Mouse (Mus musculus) midbrain, embryonic 12.5 days (tissue): ENCODE measurements around the gene Tmem125. TPM values are rescaled to one million over a fixed set of nuclear protein-coding genes. Genes with fewer than 3 reads are reported as not detected.
"Not testable (repeated sequence)": the region's sequence is repeated elsewhere in the genome, so short reads cannot be mapped to it uniquely, and the experiment has no call there.

Experiments used
- ATAC-seq: fragments of 200-750 bp; cut with Nextera tagmentation; 2 replicates; pipeline ENCODE4 v1.8.0; 2017; ENCODE audit warnings: low read depth, moderate TSS enrichment, moderate library complexity; ENCODE audit not compliant: low FRiP score
- H3K27ac ChIP-seq: fragments of 300-500 bp; sonication (generic); replicated peaks from 2 replicates; pipeline ENCODE4 v1.5.1; 2016; ENCODE audit warnings: mild to moderate bottlenecking
- H3K27me3 ChIP-seq: fragments of 300-500 bp; sonication (generic); 2 replicates; pipeline ENCODE4 v1.6.1; 2016; ENCODE audit warnings: mild to moderate bottlenecking
- H3K36me3 ChIP-seq: fragments of 300-500 bp; sonication (generic); 2 replicates; pipeline ENCODE4 v1.6.1; 2016
- H3K4me1 ChIP-seq: fragments of 300-500 bp; sonication (generic); 2 replicates; pipeline ENCODE4 v1.6.1; 2016
- H3K4me2 ChIP-seq: fragments of 300-500 bp; sonication (generic); replicated peaks from 2 replicates; pipeline ENCODE4 v1.6.1; 2016; ENCODE audit warnings: mild to moderate bottlenecking, moderate library complexity
- H3K4me3 ChIP-seq: fragments of 300-500 bp; sonication (generic); 2 replicates; pipeline ENCODE4 v1.5.1; 2016; ENCODE audit warnings: mild to moderate bottlenecking
- H3K9ac ChIP-seq: fragments of 300-500 bp; sonication (generic); replicated peaks from 2 replicates; pipeline ENCODE4 v1.6.1; 2016; ENCODE audit warnings: mild to moderate bottlenecking, moderate library complexity
- H3K9me3 ChIP-seq: fragments of 300-500 bp; sonication (generic); 2 replicates; pipeline ENCODE4 v1.6.1; 2016; ENCODE audit warnings: mild to moderate bottlenecking
- WGBS: fragments of 180-500 bp; shearing (Covaris S2); methylation state at CpG from one replicate; pipeline ENCODE4 v1.1.7; 2016; 5-methylcytosine and 5-hydroxymethylcytosine counted together
- polyA plus RNA-seq: library from polyadenylated mRNA; unstranded; fragments of >200 nt; fragmentation: Nextera tagmentation; extraction: Ambion mirVana; gene quantifications from 2 replicates; pipeline ENCODE4 v1.2.1, GENCODE M21; 2016

Gene Tmem125
- polyA plus RNA-seq, 1 experiment from 2014 or later, result 0.13 TPM

DNA sequence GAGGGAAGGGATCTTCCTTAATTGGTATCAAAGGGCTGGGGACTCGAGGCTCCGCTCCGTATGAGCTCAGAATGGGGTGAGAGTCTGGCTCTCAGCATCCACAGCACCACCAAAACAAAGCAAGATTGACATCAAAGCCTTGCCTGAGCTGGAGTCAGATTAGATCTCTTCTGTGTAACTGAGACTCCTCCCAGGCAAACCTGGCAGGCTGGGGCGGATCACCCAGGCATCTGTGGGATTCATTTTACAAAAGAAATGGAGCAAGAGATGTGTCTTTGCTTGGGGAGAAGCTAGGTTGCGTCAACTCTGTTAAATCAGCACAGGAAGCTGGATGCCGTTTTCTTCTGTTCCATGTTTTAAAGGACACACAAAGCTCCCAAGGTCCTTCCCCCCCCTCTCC, 34.8 kb downstream of the Tmem125 start:
- 8% methylated on average over 6 of the region's 6 CpGs for whole genome bisulfite sequencing
- peaks cover 9% of the 10 kb centered on the region for H3K4me1 ChIP-seq
- H3K27ac ChIP-seq, result no peak overlapping the region
- no peak overlapping the region for H3K9ac ChIP-seq
- H3K4me3 ChIP-seq, result no peak overlapping the region
- H3K36me3 ChIP-seq, result no peaks in the 10 kb centered on the region
- no peaks in the 10 kb centered on the region for H3K27me3 ChIP-seq
- no peak overlapping the region for H3K4me2 ChIP-seq
- H3K9me3 ChIP-seq, result no peaks in the 10 kb centered on the region
- ATAC-seq, result no peak

DNA sequence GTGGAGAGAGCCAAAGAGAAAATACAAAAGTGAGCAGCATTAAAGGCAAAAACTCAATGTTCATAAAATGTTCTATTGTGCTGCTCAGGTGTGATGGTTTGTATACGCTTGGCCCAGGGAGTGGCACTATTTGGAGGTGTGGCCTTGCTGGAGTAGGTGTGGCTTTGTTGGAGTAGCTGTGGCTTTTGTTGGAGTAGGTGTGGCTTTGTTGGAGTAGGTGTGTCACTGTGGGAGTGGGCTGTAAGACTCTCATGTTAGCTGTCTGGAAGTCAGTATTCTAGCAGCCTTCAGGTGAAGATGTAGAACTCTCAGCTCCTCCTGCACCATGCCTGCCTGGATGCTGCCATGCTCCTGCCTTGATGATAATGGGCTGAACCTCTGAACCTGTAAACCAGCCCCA, 36.7 kb downstream of the Tmem125 start:
- not testable (repeated sequence) for H3K9me3 ChIP-seq, H3K36me3 ChIP-seq, H3K4me3 ChIP-seq, H3K9ac ChIP-seq, H3K27me3 ChIP-seq, H3K27ac ChIP-seq, H3K4me1 ChIP-seq, ATAC-seq, H3K4me2 ChIP-seq
- 83% methylated on average over 1 of the region's 1 CpGs for WGBS

DNA sequence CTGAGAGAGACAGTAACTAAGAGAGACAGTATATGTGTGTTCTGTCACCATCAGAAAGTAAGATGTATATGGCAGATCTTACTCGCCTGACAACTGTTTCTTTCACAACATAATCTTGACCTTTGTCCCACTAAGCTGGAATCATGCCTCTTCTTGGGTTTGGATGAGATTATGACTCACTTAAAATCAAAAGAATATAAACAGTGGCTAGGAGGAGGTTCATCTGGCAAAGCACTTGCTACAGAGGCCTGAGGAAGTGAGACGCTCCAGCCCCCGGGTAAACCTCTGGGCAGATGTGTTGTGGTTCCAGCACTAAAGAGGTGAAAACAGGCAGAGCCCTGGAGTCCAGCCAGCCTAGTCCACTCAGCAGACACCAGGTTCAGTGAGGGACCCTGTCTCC, 38.3 kb downstream of the Tmem125 start:
- H3K36me3 ChIP-seq, result no peaks in the 10 kb centered on the region
- H3K4me1 ChIP-seq, result peaks cover 4% of the 10 kb centered on the region; the same call in 1 of the 2 replicates
- WGBS, result 65% methylated on average over 3 of the region's 3 CpGs
- H3K27ac ChIP-seq, result no peak overlapping the region
- ATAC-seq, result no peak
- no peaks in the 10 kb centered on the region for H3K9me3 ChIP-seq
- H3K9ac ChIP-seq, result no peak overlapping the region
- H3K27me3 ChIP-seq, result no peaks in the 10 kb centered on the region
- no peak overlapping the region for H3K4me3 ChIP-seq
- H3K4me2 ChIP-seq, result no peak overlapping the region

DNA sequence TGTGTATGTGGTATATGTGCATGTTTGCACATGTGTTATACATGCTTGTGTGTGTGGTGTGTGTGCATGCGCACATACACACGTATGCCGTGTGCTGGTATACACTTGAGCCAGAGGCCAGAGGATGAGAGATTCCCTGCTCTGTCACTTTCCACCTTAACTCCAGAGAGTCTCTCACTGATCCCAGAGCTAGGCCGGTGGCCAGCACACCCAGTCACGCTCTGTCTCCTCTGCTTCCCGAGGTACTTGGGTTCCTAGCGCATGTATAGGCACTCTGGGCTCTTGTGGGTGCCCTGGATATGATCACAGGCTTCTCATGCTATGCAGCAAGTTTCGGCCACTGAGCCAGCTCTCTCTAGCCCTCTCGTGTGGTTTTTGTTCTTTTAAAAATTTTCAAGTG, 43.1 kb downstream of the Tmem125 start:
- no peak overlapping the region for H3K4me3 ChIP-seq
- H3K4me2 ChIP-seq, result no peak overlapping the region
- no peaks in the 10 kb centered on the region for H3K27me3 ChIP-seq
- H3K27ac ChIP-seq, result no peak overlapping the region
- no peaks in the 10 kb centered on the region for H3K36me3 ChIP-seq
- 71% methylated on average over 9 of the region's 9 CpGs for WGBS
- H3K4me1 ChIP-seq, result no peaks in the 10 kb centered on the region
- H3K9me3 ChIP-seq, result no peaks in the 10 kb centered on the region
- H3K9ac ChIP-seq, result no peak overlapping the region
- ATAC-seq, result no peak

DNA sequence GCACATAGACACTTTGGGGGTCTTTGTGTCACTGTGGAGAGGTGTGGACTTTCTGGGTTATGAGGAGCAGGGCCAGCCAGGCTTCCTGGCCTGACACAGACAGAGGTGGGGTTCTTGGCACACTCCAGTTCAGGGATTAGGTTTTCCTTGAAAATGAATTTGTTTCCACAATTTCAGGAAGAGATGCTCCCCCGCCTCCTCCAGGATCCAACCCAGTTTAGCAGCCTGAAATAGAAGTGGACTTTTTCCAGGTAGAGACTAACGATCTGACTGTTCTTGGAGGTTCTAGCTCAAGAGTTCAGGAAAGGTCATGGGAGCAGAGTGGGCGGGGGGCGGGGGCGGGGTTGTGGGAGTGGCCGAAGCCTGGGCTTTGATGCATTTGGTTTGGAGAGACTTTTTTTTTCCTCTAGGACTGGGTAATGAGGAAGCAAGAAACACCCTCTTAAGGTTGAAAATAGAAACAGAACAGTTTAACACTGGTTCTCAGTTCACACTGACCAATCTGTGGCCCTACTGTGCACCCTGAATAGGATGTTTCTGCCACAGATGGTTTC, 43.6 kb downstream of the Tmem125 start:
- no peak for ATAC-seq
- no peak overlapping the region for H3K9ac ChIP-seq
- no peak overlapping the region for H3K4me3 ChIP-seq
- H3K9me3 ChIP-seq, result no peaks in the 10 kb centered on the region
- H3K4me1 ChIP-seq, result no peaks in the 10 kb centered on the region
- no peak overlapping the region for H3K27ac ChIP-seq
- 63% methylated on average over 6 of the region's 6 CpGs for WGBS
- no peaks in the 10 kb centered on the region for H3K36me3 ChIP-seq
- no peak overlapping the region for H3K4me2 ChIP-seq
- no peaks in the 10 kb centered on the region for H3K27me3 ChIP-seq

Other genes starting within 250 kb of the Tmem125 start
- 12.0 and 13.6 TPM in 2 replicates for gene Szt2, start 134.8 kb downstream of the Tmem125 start, polyA plus RNA-seq
- gene Med8, start 134.7 kb downstream of the Tmem125 start, polyA plus RNA-seq, result 144 and 147 TPM in 2 replicates
- gene Elovl1, start 116.0 kb downstream of the Tmem125 start, polyA plus RNA-seq, result 35.4 and 37.6 TPM in 2 replicates
- 233 and 235 TPM in 2 replicates for gene Cdc20, start 106.7 kb downstream of the Tmem125 start, polyA plus RNA-seq
- 0.54 and 0.77 TPM in 2 replicates for gene Mpl, start 86.5 kb downstream of the Tmem125 start, polyA plus RNA-seq
- gene Tie1, start 54.0 kb downstream of the Tmem125 start, polyA plus RNA-seq, result 16.2 and 21.0 TPM in 2 replicates
- gene 2610528J11Rik, start 17.0 kb downstream of the Tmem125 start, polyA plus RNA-seq, result 0.26 and 0.48 TPM in 2 replicates
- gene Cfap57, start 76.7 kb upstream of the Tmem125 start, polyA plus RNA-seq, result 0.92 and 1.5 TPM in 2 replicates
- gene Ebna1bp2, start 76.8 kb upstream of the Tmem125 start, polyA plus RNA-seq, result 167 TPM in 2 replicates
- not detected in 2 replicates for gene Olfr62, start 114.9 kb upstream of the Tmem125 start, polyA plus RNA-seq
- gene Olfr1342, start 148.7 kb upstream of the Tmem125 start, polyA plus RNA-seq, result not detected in 2 replicates
- not detected in 2 replicates for gene Olfr1341, start 159.5 kb upstream of the Tmem125 start, polyA plus RNA-seq
- not detected in 2 replicates for gene Olfr1340, start 176.1 kb upstream of the Tmem125 start, polyA plus RNA-seq
- not detected in 2 replicates for gene Olfr1339, start 188.1 kb upstream of the Tmem125 start, polyA plus RNA-seq
- gene Olfr1338, start 214.7 kb upstream of the Tmem125 start, polyA plus RNA-seq, result not detected in 2 replicates
- not detected in 2 replicates for gene Olfr1337, start 238.5 kb upstream of the Tmem125 start, polyA plus RNA-seq